Mouse (Mus musculus) lung, adult 2 months (tissue): ENCODE measurements at regions not wholly inside any gene's neighbourhood (a gene's known extent, or its start where the extent isn't known, plus 50 kb on each side); places are given as distances from the start of the nearest gene placed in this dataset.

Experiments used
- CTCF ChIP-seq: fragments of 200-500 bp; IDR thresholded peaks from 2 replicates; pipeline ENCODE4 v1.5.1; 2011; ENCODE audit warnings: mild to moderate bottlenecking, low read length, control low read depth; ENCODE audit not compliant: insufficient read depth
- POLR2A ChIP-seq: fragments of 200-500 bp; IDR thresholded peaks from 2 replicates; pipeline ENCODE4 v1.6.1; 2011; ENCODE audit warnings: low read depth, mild to moderate bottlenecking, control low read depth, low read length, borderline replicate concordance; ENCODE audit errors: extremely low read depth

GRCm38 (mm10) chr5:129449931-129450573, 51.0 kb upstream of the Sfswap start:
- TF ChIP-seq CTCF (no peak), POLR2A (no peak)
